Mouse (Mus musculus) granulocyte monocyte progenitor cell, adult 5-6 weeks (primary cell): Measurements from ENCODE around the gene Ppp1r2. TPM values are rescaled to one million over a fixed set of nuclear protein-coding genes. Genes with fewer than 3 reads are reported as not detected.
A peak's percentile ranks its signal among the peaks of the same experiment; 100 is the strongest.
"Not testable (repeated sequence)": the region's sequence is repeated elsewhere in the genome, so short reads cannot be mapped to it uniquely, and the experiment has no call there.

Experiments
- ATAC-seq: replicated peaks from 2 replicates; pipeline ENCODE4 v1.8.0; 2016; ENCODE audit warnings: mild to moderate bottlenecking, moderate TSS enrichment, inconsistent platforms; ENCODE audit not compliant: poor library complexity, severe bottlenecking
- total RNA-seq, 2 experiments: library from RNA; stranded (forward) in 1 of 2; stranded (reverse) in 1 of 2; fragments of 200-712, 200-1000 nt in 1 of 2; fragments of >200 nt in 1 of 2; fragmentation: Nextera tagmentation in 1 of 2; gene quantifications; 2 replicates each; pipeline ENCODE4 v1.2.3; 2014 to 2017

Ppp1r2 gene
- total RNA-seq (2014; fragmentation: Nextera tagmentation) (34.2 and 38.9 TPM in 2 replicates), total RNA-seq (2017) (56.4 and 57.4 TPM in 2 replicates)

- peak; percentile 99 for ATAC-seq
Measured at GRCm38 (mm10) chr16:31274674-31275460, at the start of gene Ppp1r2. Ppp1r2 (minus strand) TSS chr16:31275277.

GRCm38 (mm10) chr16:31321501-31321900 is 46.4 kb upstream of the Ppp1r2 start:
- no peak for ATAC-seq

GRCm38 (mm10) chr16:31320954-31321353 is 45.9 kb upstream of the Ppp1r2 start:
- ATAC-seq: no peak

GRCm38 (mm10) chr16:31319723-31320122 is 44.6 kb upstream of the Ppp1r2 start:
- not testable (repeated sequence) for ATAC-seq

- no peak for ATAC-seq
Measured at GRCm38 (mm10) chr16:31319316-31319715, 44.2 kb upstream of the Ppp1r2 start.

GRCm38 (mm10) chr16:31318418-31318817 is 43.3 kb upstream of the Ppp1r2 start:
- ATAC-seq: no peak

- ATAC-seq: not testable (repeated sequence)
Measured at GRCm38 (mm10) chr16:31316246-31317143, 41.4 kb upstream of the Ppp1r2 start.

GRCm38 (mm10) chr16:31315294-31315693 is 40.2 kb upstream of the Ppp1r2 start:
- ATAC-seq: no peak

- ATAC-seq: no peak
Measured at GRCm38 (mm10) chr16:31314497-31315233, 39.6 kb upstream of the Ppp1r2 start, which contains the start of gene Apod. Apod (minus strand) TSS chr16:31314808.

- no peak for ATAC-seq
Measured at GRCm38 (mm10) chr16:31313611-31314010, 38.5 kb upstream of the Ppp1r2 start.

GRCm38 (mm10) chr16:31312296-31312695 is 37.2 kb upstream of the Ppp1r2 start:
- no peak for ATAC-seq

GRCm38 (mm10) chr16:31305199-31305919 is 30.3 kb upstream of the Ppp1r2 start:
- ATAC-seq: no peak

- no peak for ATAC-seq
Measured at GRCm38 (mm10) chr16:31303276-31303675, 28.2 kb upstream of the Ppp1r2 start.

- ATAC-seq: no peak
Measured at GRCm38 (mm10) chr16:31300883-31301532, 25.9 kb upstream of the Ppp1r2 start.

GRCm38 (mm10) chr16:31300467-31300866 is 25.4 kb upstream of the Ppp1r2 start:
- no peak for ATAC-seq

- no peak for ATAC-seq
Measured at GRCm38 (mm10) chr16:31299960-31300353, 24.9 kb upstream of the Ppp1r2 start.

GRCm38 (mm10) chr16:31299164-31299959 is 24.3 kb upstream of the Ppp1r2 start:
- no peak for ATAC-seq

- ATAC-seq: no peak
Measured at GRCm38 (mm10) chr16:31297113-31297512, 22.0 kb upstream of the Ppp1r2 start.
